Mouse (Mus musculus) liver, postnatal 0 days (tissue): ENCODE results near the gene Htra2. TPM values are rescaled to one million over a fixed set of nuclear protein-coding genes. Genes with fewer than 3 reads are reported as not detected.
A peak's percentile ranks its signal among the peaks of the same experiment; 100 is the strongest.

Experiments
- ATAC-seq: fragments of 200-750 bp; cut with Nextera tagmentation; 2 replicates; pipeline ENCODE4 v1.8.0; 2017; ENCODE audit warnings: mild to moderate bottlenecking, moderate library complexity
- DNase-seq: peaks from one replicate; pipeline ENCODE4 v3.0.0-alpha.2; 2016
- H3K27ac ChIP-seq: fragments of 300-500 bp; sonication (generic); 2 replicates; pipeline ENCODE4 v1.5.1; 2014; ENCODE audit warnings: antibody characterized with exemption, moderate library complexity, mild to moderate bottlenecking, low read depth
- H3K27me3 ChIP-seq: fragments of 300-500 bp; sonication (generic); 2 replicates; pipeline ENCODE4 v1.6.1; 2014; ENCODE audit warnings: low read length, control low read depth, mixed read lengths; ENCODE audit not compliant: insufficient read depth
- H3K36me3 ChIP-seq: fragments of 300-500 bp; sonication (generic); replicated peaks from 2 replicates; pipeline ENCODE4 v1.6.1; 2014; ENCODE audit warnings: mild to moderate bottlenecking, control low read depth, low read length, moderate library complexity, mixed read lengths; ENCODE audit not compliant: insufficient read depth
- H3K4me1 ChIP-seq: fragments of 300-500 bp; sonication (generic); 2 replicates; pipeline ENCODE4 v1.6.1; 2014; ENCODE audit warnings: antibody characterized with exemption, mild to moderate bottlenecking, control low read depth; ENCODE audit not compliant: insufficient read depth
- H3K4me2 ChIP-seq: fragments of 300-500 bp; sonication (generic); 2 replicates; pipeline ENCODE4 v1.6.1; 2014; ENCODE audit warnings: low read depth, mild to moderate bottlenecking, low read length, moderate library complexity, mixed read lengths
- H3K4me3 ChIP-seq: fragments of 300-500 bp; sonication (generic); 2 replicates; pipeline ENCODE4 v1.5.1; 2014; ENCODE audit warnings: low read depth, low read length
- H3K9ac ChIP-seq: fragments of 300-500 bp; sonication (generic); replicated peaks from 2 replicates; pipeline ENCODE4 v1.6.1; 2014; ENCODE audit warnings: mild to moderate bottlenecking, moderate library complexity
- H3K9me3 ChIP-seq: fragments of 300-500 bp; sonication (generic); 2 replicates; pipeline ENCODE4 v1.6.1; 2016; ENCODE audit warnings: mild to moderate bottlenecking, control low read depth, low read length, mixed read lengths
- CTCF ChIP-seq: sonication (generic); IDR thresholded peaks from 2 replicates; pipeline ENCODE4 v1.5.1; 2016; ENCODE audit warnings: antibody characterized with exemption, low read depth
- EP300 ChIP-seq: IDR thresholded peaks from 2 replicates; pipeline ENCODE4 v1.6.1; 2016; ENCODE audit warnings: antibody characterized with exemption, low read depth, mild to moderate bottlenecking
- WGBS: fragments of 180-500 bp; shearing (Covaris S2); extraction: QIAGEN DNeasy Blood & Tissue Kit; methylation state at CpG from one replicate; pipeline ENCODE4 v1.1.7; 2014; ENCODE audit not compliant: insufficient replicate concordance; 5-methylcytosine and 5-hydroxymethylcytosine counted together
- polyA plus RNA-seq: library from polyadenylated mRNA; unstranded; fragments of >200 nt; fragmentation: Nextera tagmentation; extraction: Ambion mirVana; gene quantifications from 2 replicates; pipeline ENCODE4 v1.2.1, GENCODE M21; 2015

Htra2 gene
- polyA plus RNA-seq, 1 experiment from 2014 or later, result 34.7 TPM

GRCm38 (mm10) chr6:83034463-83035055 is 20.5 kb downstream of the Htra2 start:
- Histone ChIP-seq H3K36me3 (peaks cover 14% of the 10 kb centered on the region), H3K4me2 (peak overlapping the region; percentile 91), H3K9ac (no peak overlapping the region), H3K27ac (no peak overlapping the region; the same call in 1 of the 2 replicates), H3K4me3 (peak overlapping the region; percentile 80; the same call in 1 of the 2 replicates), H3K9me3 (no peaks in the 10 kb centered on the region), H3K4me1 (peaks cover 33% of the 10 kb centered on the region), H3K27me3 (peaks cover 16% of the 10 kb centered on the region)
- WGBS, result 58% methylated on average over 5 of the region's 5 CpGs
- ATAC-seq (no peak), DNase-seq (no peak)
- no peak for TF ChIP-seq EP300
- TF ChIP-seq CTCF, result no peak

- peak within 1 kb of the TSS; percentile 80 for H3K4me3 ChIP-seq
- peak within 1 kb of the TSS; percentile 86 for H3K27ac ChIP-seq
- H3K4me2 ChIP-seq, result peak within 1 kb of the TSS; percentile 91
- peaks cover 14% of the 10 kb centered on the region for H3K36me3 ChIP-seq
- no peaks in the 10 kb centered on the region for H3K9me3 ChIP-seq
- DNase-seq (peak; percentile 85), ATAC-seq (peak; percentile 87)
- H3K9ac ChIP-seq, result peak within 1 kb of the TSS; percentile 82
- TF ChIP-seq EP300 (no peak), CTCF (no peak)
- peaks cover 27% of the 10 kb centered on the region for H3K4me1 ChIP-seq
- peaks cover 16% of the 10 kb centered on the region for H3K27me3 ChIP-seq
- 3% methylated on average over 51 of the region's 51 CpGs for WGBS
Measured at GRCm38 (mm10) chr6:83033249-83034185, 21.6 kb downstream of the Htra2 start, which contains the start of the genes Dok1 and Loxl3. Gene Dok1 (minus strand): TSS chr6:83033471. Gene Loxl3 (plus strand): TSS chr6:83034173.

- Histone ChIP-seq H3K27ac (peak overlapping the region; percentile 86), H3K27me3 (peaks cover 20% of the 10 kb centered on the region), H3K36me3 (peaks cover 14% of the 10 kb centered on the region), H3K9ac (peak overlapping the region; percentile 82), H3K4me1 (peaks cover 21% of the 10 kb centered on the region), H3K4me2 (peak overlapping the region; percentile 91), H3K9me3 (no peaks in the 10 kb centered on the region), H3K4me3 (peak overlapping the region; percentile 80)
- ATAC-seq, result peak; percentile 70
- DNase-seq, result peak; percentile 71
- no peak for TF ChIP-seq EP300
- peak; percentile 48 for TF ChIP-seq CTCF
- 0% methylated on average over 31 of the region's 31 CpGs for WGBS
Measured at GRCm38 (mm10) chr6:83032769-83033191, 22.3 kb downstream of the Htra2 start.

GRCm38 (mm10) chr6:83031921-83032590 is 23.0 kb downstream of the Htra2 start:
- H3K9me3 ChIP-seq, result no peaks in the 10 kb centered on the region
- peak overlapping the region; percentile 82 for H3K9ac ChIP-seq
- no peak for TF ChIP-seq EP300
- TF ChIP-seq CTCF, result no peak
- peak overlapping the region; percentile 80 for H3K4me3 ChIP-seq
- peaks cover 14% of the 10 kb centered on the region for H3K36me3 ChIP-seq
- ATAC-seq (no peak), DNase-seq (no peak)
- peak overlapping the region; percentile 91 for H3K4me2 ChIP-seq
- H3K27ac ChIP-seq, result no peak overlapping the region; the same call in 1 of the 2 replicates
- H3K27me3 ChIP-seq, result peaks cover 20% of the 10 kb centered on the region
- 61% methylated on average over 18 of the region's 18 CpGs for WGBS
- H3K4me1 ChIP-seq, result peaks cover 27% of the 10 kb centered on the region

- Histone ChIP-seq H3K27ac (no peak overlapping the region), H3K4me1 (peaks cover 27% of the 10 kb centered on the region), H3K9ac (no peak overlapping the region)
Measured at GRCm38 (mm10) chr6:83031111-83031510, 24.0 kb downstream of the Htra2 start.

GRCm38 (mm10) chr6:83029777-83030176 is 25.3 kb downstream of the Htra2 start:
- H3K36me3 ChIP-seq, result peaks cover 14% of the 10 kb centered on the region
- TF ChIP-seq EP300 (no peak), CTCF (no peak)
- 73% methylated on average over 10 of the region's 10 CpGs for WGBS
- H3K9ac ChIP-seq, result no peak overlapping the region
- peaks cover 20% of the 10 kb centered on the region; the same call in 1 of the 2 replicates for H3K27me3 ChIP-seq
- no peak overlapping the region for H3K4me3 ChIP-seq
- H3K9me3 ChIP-seq, result no peaks in the 10 kb centered on the region
- DNase-seq, result no peak
- peaks cover 27% of the 10 kb centered on the region for H3K4me1 ChIP-seq
- no peak overlapping the region for H3K27ac ChIP-seq
- no peak overlapping the region for H3K4me2 ChIP-seq
- ATAC-seq, result no peak

More at GRCm38 (mm10) chr6:83031111-83031510, 24.0 kb downstream of the Htra2 start:
- Histone ChIP-seq H3K4me2 (no peak overlapping the region), H3K9me3 (no peaks in the 10 kb centered on the region), H3K4me3 (no peak overlapping the region), H3K36me3 (peaks cover 14% of the 10 kb centered on the region), H3K27me3 (peaks cover 20% of the 10 kb centered on the region)
- WGBS, result 79% methylated on average over 7 of the region's 7 CpGs
- no peak for TF ChIP-seq CTCF
- no peak for TF ChIP-seq EP300
- DNase-seq (no peak), ATAC-seq (no peak)
